Mouse (Mus musculus) neural tube, embryonic 10.5 days (tissue): ENCODE measurements at regions not wholly inside any gene's neighbourhood (a gene's known extent, or its start where the extent isn't known, plus 50 kb on each side); places are given as distances from the start of the nearest gene placed in this dataset.
"Not testable (repeated sequence)": the region's sequence is repeated elsewhere in the genome, so short reads cannot be mapped to it uniquely, and the experiment has no call there.

ENCODE experiments used
- DNase-seq: peaks from one replicate; pipeline ENCODE4 v3.0.0-alpha.2; 2017; ENCODE audit warnings: low spot score; ENCODE audit errors: extremely low spot score

DNA sequence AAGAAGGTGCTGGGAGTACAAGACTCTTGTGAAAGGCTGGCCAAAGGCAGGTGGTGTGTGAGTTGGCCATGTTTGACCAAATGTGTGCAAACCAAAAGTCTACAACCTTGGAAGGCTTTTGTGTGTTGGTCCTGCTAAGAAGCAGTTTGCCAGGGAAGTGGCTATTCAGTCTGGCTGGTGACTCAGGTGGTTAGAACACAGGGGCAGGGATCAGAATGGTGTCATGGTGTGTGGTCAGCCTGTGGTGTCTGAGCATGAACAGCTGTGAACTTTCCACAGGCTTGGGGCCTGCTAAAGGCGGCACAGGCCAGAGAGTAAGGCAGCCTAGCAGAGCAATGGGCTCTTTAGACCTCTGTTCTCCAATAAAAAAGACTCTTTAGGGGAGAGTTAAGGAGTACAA, 171.6 kb upstream of the Klf14 start:
- DNase-seq, result no peak

- no peak for DNase-seq
Observed at GRCm38 (mm10) chr6:31131716-31132115, 172.8 kb upstream of the Klf14 start.

GRCm38 (mm10) chr6:31132396-31133190, 173.7 kb upstream of the Klf14 start:
- DNase-seq, result no peak

GRCm38 (mm10) chr6:31133896-31134735, 175.2 kb upstream of the Klf14 start:
- no peak for DNase-seq

GRCm38 (mm10) chr6:31134736-31135077, 175.8 kb upstream of the Klf14 start:
- no peak for DNase-seq

DNA sequence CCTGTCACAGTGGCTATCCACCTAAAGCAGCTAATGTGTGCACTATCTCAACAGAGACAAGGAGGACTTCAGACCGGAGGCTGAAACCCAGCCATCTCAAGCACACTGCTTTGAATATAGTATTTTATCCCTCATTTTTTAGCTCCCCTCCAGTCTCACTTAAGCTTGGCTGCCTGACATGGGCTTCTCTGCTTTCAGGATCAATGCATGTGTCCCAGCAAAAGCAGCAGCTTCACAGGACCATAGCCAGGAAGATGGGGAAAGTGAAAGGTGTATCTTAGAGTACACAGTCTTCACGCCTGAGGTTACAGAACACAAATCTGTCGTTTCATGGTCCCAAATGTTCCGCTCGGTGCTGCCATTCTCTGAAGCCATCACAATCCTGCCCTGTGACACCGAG, 176.7 kb upstream of the Klf14 start:
- no peak for DNase-seq

DNA sequence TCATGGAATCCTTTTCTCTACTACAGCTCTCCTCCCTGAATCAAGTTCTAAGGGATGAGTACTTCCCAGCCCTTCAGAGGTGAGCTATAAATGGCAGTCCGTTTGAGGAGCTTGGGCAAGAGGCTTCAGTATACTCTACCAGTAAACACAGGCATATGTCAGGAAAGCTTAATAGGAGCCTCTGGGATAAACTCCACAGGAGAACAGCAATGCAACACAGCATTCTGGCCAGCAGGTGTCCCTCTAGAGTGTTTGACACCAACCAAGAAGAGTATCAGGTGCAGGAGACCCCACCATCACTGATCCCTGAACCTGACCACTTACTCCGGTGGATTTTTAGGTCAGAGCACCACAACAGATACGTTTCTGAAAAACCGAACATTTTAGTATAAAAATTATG, 178.0 kb upstream of the Klf14 start:
- DNase-seq, result no peak

- DNase-seq, result no peak
Observed at GRCm38 (mm10) chr6:31137351-31137750, 178.5 kb upstream of the Klf14 start.

DNA sequence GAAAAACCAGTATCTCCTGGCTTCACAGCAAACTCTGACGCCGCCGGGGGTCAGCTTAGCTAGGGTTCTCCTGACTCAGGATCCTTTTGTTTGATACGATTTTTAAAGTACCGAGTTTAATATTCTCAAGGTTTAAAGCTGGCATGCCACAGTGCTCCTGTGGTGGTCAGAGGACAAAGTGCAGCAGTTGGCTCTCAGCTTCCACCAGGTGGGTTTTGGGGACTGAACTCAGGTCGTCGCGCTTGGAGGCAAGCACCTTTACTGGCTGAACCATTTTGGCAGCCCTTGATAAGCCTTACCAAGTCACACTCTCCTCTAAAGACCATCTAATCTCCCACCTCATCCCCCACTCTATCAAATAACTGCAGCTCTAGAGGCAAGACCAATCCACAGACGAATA, 181.1 kb upstream of the Klf14 start:
- no peak for DNase-seq

DNA sequence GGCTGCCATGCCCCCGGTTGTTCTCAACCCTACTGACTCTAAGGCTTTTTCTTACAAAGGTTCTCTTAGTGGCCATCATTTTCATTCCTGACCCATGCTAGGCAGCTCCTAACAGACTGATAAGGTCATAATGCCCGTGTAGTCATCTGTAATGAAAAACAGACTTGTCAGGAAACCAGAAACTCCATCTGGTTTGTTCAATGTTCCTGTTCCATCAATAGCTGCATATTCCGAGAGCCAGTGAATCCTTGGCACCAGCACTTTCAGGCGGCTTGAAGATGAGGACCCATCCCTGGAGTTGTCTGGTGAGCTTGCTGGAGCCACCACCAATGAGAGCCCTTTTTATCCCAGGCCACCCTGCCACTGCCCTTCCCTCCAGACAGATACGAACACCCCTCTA, 181.7 kb upstream of the Klf14 start:
- no peak for DNase-seq

DNA sequence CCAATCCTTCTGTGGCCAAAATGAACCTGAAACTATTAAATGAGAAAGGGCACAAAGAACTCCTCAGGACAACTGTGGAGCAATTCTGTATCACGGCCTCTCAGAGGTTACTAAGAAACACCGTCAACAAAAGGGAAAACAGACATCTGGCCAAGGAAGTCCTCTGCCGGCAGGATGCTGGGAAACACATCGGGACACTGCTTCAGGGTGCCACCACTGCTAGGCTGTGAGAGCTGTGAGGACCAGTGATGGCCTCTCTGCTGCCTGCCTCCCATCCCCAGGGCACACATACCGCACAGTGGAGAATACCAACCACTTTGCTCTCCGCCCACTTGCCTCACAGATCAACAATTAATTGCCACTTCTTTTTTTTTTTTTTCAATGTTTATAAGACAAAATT, 182.6 kb upstream of the Klf14 start:
- no peak for DNase-seq

- not testable (repeated sequence) for DNase-seq
Observed at GRCm38 (mm10) chr6:31142479-31143007, 183.7 kb upstream of the Klf14 start.

GRCm38 (mm10) chr6:31145687-31146086, 186.8 kb upstream of the Klf14 start:
- no peak for DNase-seq

- no peak for DNase-seq
Observed at GRCm38 (mm10) chr6:31146779-31147178, 187.9 kb upstream of the Klf14 start.

- no peak for DNase-seq
Observed at GRCm38 (mm10) chr6:31147682-31148081, 188.8 kb upstream of the Klf14 start.

DNA sequence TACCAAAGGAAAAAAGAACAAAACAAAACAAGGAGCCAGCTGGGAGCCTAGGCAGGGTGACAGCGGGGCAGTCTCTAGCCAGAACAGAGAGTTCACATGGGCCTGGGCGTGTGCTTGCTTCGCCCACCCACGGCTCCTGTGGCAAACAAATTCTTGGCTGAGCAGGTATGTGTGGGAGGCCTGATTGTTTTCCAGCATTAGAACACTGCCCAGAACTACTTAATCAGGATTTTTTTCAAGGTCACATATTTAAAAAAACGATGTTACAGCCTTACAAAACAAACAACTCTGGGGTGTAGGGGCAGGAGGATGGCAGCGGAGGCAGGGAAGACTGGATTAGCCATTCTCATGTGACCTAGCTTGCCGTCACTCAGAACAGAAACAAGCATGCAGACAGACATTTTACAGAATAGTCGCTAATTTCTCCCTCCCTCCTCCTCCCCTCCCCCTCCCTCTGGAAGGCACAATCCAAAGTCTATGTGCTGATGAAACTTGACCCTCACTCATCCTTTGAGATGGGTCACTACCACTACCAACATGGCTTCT, 189.5 kb upstream of the Klf14 start:
- no peak for DNase-seq

DNA sequence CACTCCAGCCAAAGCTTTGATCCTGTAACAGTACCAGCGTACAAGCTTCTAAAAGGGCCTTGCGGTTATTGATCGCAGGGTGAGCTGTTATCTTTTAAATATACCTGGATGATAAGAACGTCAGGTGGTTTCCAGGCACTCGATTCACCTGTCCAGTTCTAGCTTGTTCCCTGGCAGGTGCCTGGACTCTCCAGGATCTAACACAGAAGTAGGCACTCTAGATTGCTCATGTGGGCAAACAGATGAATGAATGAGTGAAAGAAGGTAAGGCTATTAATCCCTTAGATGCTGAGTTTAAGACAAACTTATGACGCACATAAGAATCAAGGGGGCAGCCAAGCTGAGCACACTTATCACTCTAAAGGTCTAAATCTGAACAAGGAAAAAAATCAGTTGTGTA, 190.3 kb upstream of the Klf14 start:
- no peak for DNase-seq

DNA sequence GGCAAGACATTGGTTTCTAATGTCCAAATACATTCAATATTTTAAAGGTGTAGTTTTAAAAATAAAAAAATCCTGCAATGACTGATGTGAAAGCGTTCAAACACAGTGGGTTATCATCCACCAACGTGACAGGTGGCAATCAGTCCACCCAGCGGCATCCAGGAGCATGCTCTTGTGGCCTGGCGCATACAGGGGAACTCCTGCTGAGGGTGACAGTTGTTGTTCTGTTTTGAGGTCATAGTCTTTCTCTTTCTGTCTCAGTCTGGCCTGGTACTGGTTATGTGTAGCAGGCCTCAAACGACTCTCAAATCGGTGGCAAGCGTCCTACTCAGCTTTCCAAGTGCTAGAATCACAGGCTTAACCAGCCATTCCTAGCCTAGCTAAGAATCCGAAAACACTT, 191.5 kb upstream of the Klf14 start:
- no peak for DNase-seq

GRCm38 (mm10) chr6:31155857-31156256, 197.0 kb upstream of the Klf14 start:
- DNase-seq, result peak; percentile 39

- no peak for DNase-seq
Observed at GRCm38 (mm10) chr6:31156999-31157398, 198.1 kb upstream of the Klf14 start.

DNA sequence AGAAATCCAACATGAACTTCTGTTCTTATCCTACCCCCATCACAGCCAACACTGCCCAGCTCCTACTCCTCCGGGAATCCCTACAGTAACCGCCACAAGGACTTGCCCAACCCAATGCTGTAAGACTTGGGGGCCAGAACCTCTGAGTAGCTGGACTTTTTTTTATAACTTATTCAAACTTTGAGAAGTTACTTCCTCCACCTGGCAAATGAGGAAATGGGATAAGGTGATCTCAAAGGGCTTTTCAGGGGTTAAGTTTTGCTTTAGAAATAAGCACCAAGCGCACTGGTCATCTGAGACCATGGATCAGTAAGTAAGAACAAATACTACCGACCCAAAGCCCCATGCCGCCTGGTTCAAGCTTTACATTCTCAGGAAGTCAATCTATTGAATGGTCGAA, 198.6 kb upstream of the Klf14 start:
- DNase-seq, result no peak

GRCm38 (mm10) chr6:31158648-31159047, 199.8 kb upstream of the Klf14 start:
- no peak for DNase-seq
